Mouse (Mus musculus): ENCODE data around the gene Aim2.
"Not testable (repeated sequence)": the region's sequence is repeated elsewhere in the genome, so short reads cannot be mapped to it uniquely, and the experiment has no call there.

The Aim2 gene

GRCm38 (mm10) chr1:173350372-173350957 lies at the start of gene Aim2:
Aim2 (plus strand) TSS chr1:173350879.
- Histone ChIP-seq H3K9me3 (ENCODE audit: low read length) (no peaks in the 10 kb centered on the region), H3K4me1 (replicated peaks; ENCODE audit: low read depth, low read length) (peaks cover 58% of the 10 kb centered on the region), H3K27me3 (ENCODE audit: insufficient read depth, low read length) (no peaks in the 10 kb centered on the region), H3K36me3 (ENCODE audit: insufficient read depth, low read length) (no peaks in the 10 kb centered on the region), H3K4me3 (replicated peaks; ENCODE audit: low read length) (peak within 1 kb of the TSS; percentile 46)
- TF ChIP-seq CTCF (conservative IDR thresholded peaks at IDR 0.05; ENCODE audit: low read length), result no peak
- no peak for TF ChIP-seq NANOG (IDR thresholded peaks at IDR 0.05; ENCODE audit: borderline replicate concordance, low read length)
- no peak for TF ChIP-seq POU5F1 (IDR thresholded peaks at IDR 0.05; ENCODE audit: borderline replicate concordance, low read length)

- H3K36me3 ChIP-seq (ENCODE audit: insufficient read depth, low read length); H3K4me1 ChIP-seq (replicated peaks; ENCODE audit: low read depth, low read length); H3K4me3 ChIP-seq (replicated peaks; ENCODE audit: low read length); H3K27me3 ChIP-seq (ENCODE audit: insufficient read depth, low read length); H3K9me3 ChIP-seq (ENCODE audit: low read length): not testable (repeated sequence)
Observed at GRCm38 (mm10) chr1:173302795-173303194, 47.9 kb upstream of the Aim2 start.

GRCm38 (mm10) chr1:173313535-173314050 lies 37.1 kb upstream of the Aim2 start:
- not testable (repeated sequence) for H3K4me1 ChIP-seq (replicated peaks; ENCODE audit: low read depth, low read length); H3K27me3 ChIP-seq (ENCODE audit: insufficient read depth, low read length); H3K9me3 ChIP-seq (ENCODE audit: low read length); H3K36me3 ChIP-seq (ENCODE audit: insufficient read depth, low read length); H3K4me3 ChIP-seq (replicated peaks; ENCODE audit: low read length)

- no peaks in the 10 kb centered on the region for H3K36me3 ChIP-seq (ENCODE audit: insufficient read depth, low read length)
- H3K4me1 ChIP-seq (replicated peaks; ENCODE audit: low read depth, low read length), result no peaks in the 10 kb centered on the region
- TF ChIP-seq POU5F1 (IDR thresholded peaks at IDR 0.05; ENCODE audit: borderline replicate concordance, low read length), result no peak
- TF ChIP-seq NANOG (IDR thresholded peaks at IDR 0.05; ENCODE audit: borderline replicate concordance, low read length), result no peak
- H3K27me3 ChIP-seq (ENCODE audit: insufficient read depth, low read length), result peaks cover 3% of the 10 kb centered on the region; the same call in 1 of the 2 replicates
- H3K9me3 ChIP-seq (ENCODE audit: low read length), result no peaks in the 10 kb centered on the region
- no peak overlapping the region for H3K4me3 ChIP-seq (replicated peaks; ENCODE audit: low read length)
Observed at GRCm38 (mm10) chr1:173315725-173316124, 35.0 kb upstream of the Aim2 start.

GRCm38 (mm10) chr1:173317925-173318477 lies 32.7 kb upstream of the Aim2 start:
- TF ChIP-seq POU5F1 (IDR thresholded peaks at IDR 0.05; ENCODE audit: borderline replicate concordance, low read length) (no peak), CTCF (conservative IDR thresholded peaks at IDR 0.05; ENCODE audit: low read length) (no peak), NANOG (IDR thresholded peaks at IDR 0.05; ENCODE audit: borderline replicate concordance, low read length) (no peak)
- Histone ChIP-seq H3K9me3 (ENCODE audit: low read length) (no peaks in the 10 kb centered on the region), H3K4me1 (replicated peaks; ENCODE audit: low read depth, low read length) (peaks cover 12% of the 10 kb centered on the region), H3K36me3 (ENCODE audit: insufficient read depth, low read length) (no peaks in the 10 kb centered on the region), H3K4me3 (replicated peaks; ENCODE audit: low read length) (no peak overlapping the region), H3K27me3 (ENCODE audit: insufficient read depth, low read length) (peaks cover 6% of the 10 kb centered on the region)

- H3K9me3 ChIP-seq (ENCODE audit: low read length), result no peaks in the 10 kb centered on the region
- TF ChIP-seq CTCF (conservative IDR thresholded peaks at IDR 0.05; ENCODE audit: low read length) (no peak), NANOG (IDR thresholded peaks at IDR 0.05; ENCODE audit: borderline replicate concordance, low read length) (peak; percentile 56; the same call in 1 of the 2 replicates)
- peaks cover 12% of the 10 kb centered on the region for H3K4me1 ChIP-seq (replicated peaks; ENCODE audit: low read depth, low read length)
- no peaks in the 10 kb centered on the region for H3K36me3 ChIP-seq (ENCODE audit: insufficient read depth, low read length)
- H3K4me3 ChIP-seq (replicated peaks; ENCODE audit: low read length), result no peak overlapping the region
- H3K27me3 ChIP-seq (ENCODE audit: insufficient read depth, low read length), result peaks cover 15% of the 10 kb centered on the region
Observed at GRCm38 (mm10) chr1:173321593-173322248, 29.0 kb upstream of the Aim2 start.

- Histone ChIP-seq H3K9me3 (ENCODE audit: low read length) (no peaks in the 10 kb centered on the region), H3K4me1 (replicated peaks; ENCODE audit: low read depth, low read length) (peaks cover 12% of the 10 kb centered on the region), H3K4me3 (replicated peaks; ENCODE audit: low read length) (no peak overlapping the region), H3K27me3 (ENCODE audit: insufficient read depth, low read length) (peaks cover 15% of the 10 kb centered on the region), H3K36me3 (ENCODE audit: insufficient read depth, low read length) (no peaks in the 10 kb centered on the region)
- TF ChIP-seq NANOG (IDR thresholded peaks at IDR 0.05; ENCODE audit: borderline replicate concordance, low read length) (no peak), POU5F1 (IDR thresholded peaks at IDR 0.05; ENCODE audit: borderline replicate concordance, low read length) (no peak), CTCF (conservative IDR thresholded peaks at IDR 0.05; ENCODE audit: low read length) (no peak)
Observed at GRCm38 (mm10) chr1:173322249-173322627, 28.4 kb upstream of the Aim2 start.

- H3K36me3 ChIP-seq (ENCODE audit: insufficient read depth, low read length), result no peaks in the 10 kb centered on the region
- peaks cover 12% of the 10 kb centered on the region for H3K4me1 ChIP-seq (replicated peaks; ENCODE audit: low read depth, low read length)
- H3K4me3 ChIP-seq (replicated peaks; ENCODE audit: low read length), result no peak overlapping the region
- H3K9me3 ChIP-seq (ENCODE audit: low read length), result no peaks in the 10 kb centered on the region
- peaks cover 21% of the 10 kb centered on the region for H3K27me3 ChIP-seq (ENCODE audit: insufficient read depth, low read length)
- no peak for TF ChIP-seq POU5F1 (IDR thresholded peaks at IDR 0.05; ENCODE audit: borderline replicate concordance, low read length)
- no peak for TF ChIP-seq NANOG (IDR thresholded peaks at IDR 0.05; ENCODE audit: borderline replicate concordance, low read length)
- TF ChIP-seq CTCF (conservative IDR thresholded peaks at IDR 0.05; ENCODE audit: low read length), result peak; percentile 57
Observed at GRCm38 (mm10) chr1:173323839-173324585, 26.7 kb upstream of the Aim2 start.
